Mouse (Mus musculus) lung, embryonic 15.5 days (tissue): ENCODE measurements around the gene Coro1c. TPM values are rescaled to one million over a fixed set of nuclear protein-coding genes. Genes with fewer than 3 reads are reported as not detected.

Source experiments
- ATAC-seq: fragments of 200-750 bp; cut with Nextera tagmentation; 2 replicates; pipeline ENCODE4 v1.8.0; 2017; ENCODE audit warnings: moderate number of reproducible peaks, borderline replicate concordance; ENCODE audit not compliant: low FRiP score, low TSS enrichment; ENCODE audit errors: extremely low read depth
- H3K27ac ChIP-seq: fragments of 300-500 bp; sonication (generic); 2 replicates; pipeline ENCODE4 v1.5.1; 2015; ENCODE audit warnings: moderate library complexity, mild to moderate bottlenecking, inconsistent platforms
- H3K27me3 ChIP-seq: fragments of 300-500 bp; sonication (generic); 2 replicates; pipeline ENCODE4 v1.6.1; 2015; ENCODE audit warnings: inconsistent platforms
- H3K36me3 ChIP-seq: fragments of 300-500 bp; sonication (generic); 2 replicates; pipeline ENCODE4 v1.6.1; 2015; ENCODE audit warnings: inconsistent platforms
- H3K4me1 ChIP-seq: fragments of 300-500 bp; sonication (generic); 2 replicates; pipeline ENCODE4 v1.6.1; 2015; ENCODE audit warnings: inconsistent platforms
- H3K4me2 ChIP-seq: fragments of 300-500 bp; sonication (generic); 2 replicates; pipeline ENCODE4 v1.6.1; 2015; ENCODE audit warnings: inconsistent platforms, mild to moderate bottlenecking, moderate library complexity
- H3K4me3 ChIP-seq: fragments of 300-500 bp; sonication (generic); 2 replicates; pipeline ENCODE4 v1.5.1; 2015; ENCODE audit warnings: mild to moderate bottlenecking, inconsistent platforms
- H3K9ac ChIP-seq: fragments of 300-500 bp; sonication (generic); 2 replicates; pipeline ENCODE4 v1.6.1; 2015; ENCODE audit warnings: inconsistent platforms
- H3K9me3 ChIP-seq: fragments of 300-500 bp; sonication (generic); 2 replicates; pipeline ENCODE4 v1.6.1; 2016; ENCODE audit warnings: inconsistent platforms
- WGBS: fragments of 180-500 bp; shearing (Covaris S2); methylation state at CpG from one replicate; pipeline ENCODE4 v1.1.7; 2015; 5-methylcytosine and 5-hydroxymethylcytosine counted together
- polyA plus RNA-seq: library from polyadenylated mRNA; unstranded; fragments of >200 nt; fragmentation: Nextera tagmentation; extraction: Ambion mirVana; gene quantifications from 2 replicates; pipeline ENCODE4 v1.2.1, GENCODE M21; 2015

Gene Coro1c
- 143 and 144 TPM in 2 replicates for polyA plus RNA-seq

DNA sequence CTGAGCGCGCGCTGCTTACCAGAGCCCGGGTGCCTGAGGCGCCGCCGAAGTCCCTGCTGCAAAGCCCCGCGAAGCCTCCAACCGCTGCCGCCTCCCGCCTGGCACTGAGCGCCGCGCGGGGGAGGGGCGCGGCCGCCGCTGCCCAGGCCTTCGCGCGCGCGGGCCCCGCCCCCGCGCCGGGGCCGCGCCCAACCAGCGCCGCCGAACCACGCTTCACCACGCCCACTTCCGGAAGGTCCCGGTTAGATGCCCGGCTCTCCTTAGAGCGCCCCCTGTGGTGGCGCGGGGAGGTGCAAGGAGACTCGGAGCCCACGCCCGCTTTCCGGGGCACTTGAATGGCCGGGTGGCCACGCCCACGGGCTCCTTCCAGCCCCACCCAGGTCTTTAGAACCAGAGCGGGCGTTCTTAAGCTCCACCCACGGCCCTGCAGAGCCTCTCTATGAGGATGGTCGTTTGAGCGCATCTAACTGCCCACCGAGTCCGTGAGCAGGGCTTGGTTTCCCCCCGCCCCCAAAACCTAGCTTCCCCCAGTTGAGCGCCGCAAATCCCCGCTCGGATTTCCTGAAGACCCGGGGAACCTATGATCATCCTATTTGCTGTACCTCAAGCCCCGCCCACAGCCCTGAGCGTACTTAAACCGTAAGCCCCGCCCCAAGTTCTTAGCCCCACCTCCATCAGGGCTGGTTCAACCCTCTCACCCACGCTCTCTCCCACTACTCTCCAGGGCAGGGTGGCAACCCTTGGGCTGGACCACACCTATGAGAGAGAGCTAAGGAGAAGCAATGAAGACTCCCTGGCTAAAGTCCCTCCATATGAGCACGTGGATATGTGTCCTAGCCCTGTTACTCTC is at the start of gene Coro1c:
Coro1c (minus strand) TSS at position 167 of the 850 bp plus-strand sequence.
- H3K9me3 ChIP-seq = no peaks in the 10 kb centered on the region
- H3K9ac ChIP-seq = peak within 1 kb of the TSS; percentile 92
- no peaks in the 10 kb centered on the region for H3K36me3 ChIP-seq
- peak; percentile 88 for ATAC-seq
- peak within 1 kb of the TSS; percentile 94 for H3K4me3 ChIP-seq
- H3K27ac ChIP-seq = peak within 1 kb of the TSS; percentile 97
- WGBS = under 1% methylated on average over 68 of the region's 68 CpGs
- no peaks in the 10 kb centered on the region for H3K27me3 ChIP-seq
- peaks cover 47% of the 10 kb centered on the region for H3K4me1 ChIP-seq
- H3K4me2 ChIP-seq = peak within 1 kb of the TSS; percentile 72

GRCm38 (mm10) chr5:113956510-113956909 is 48.0 kb upstream of the Coro1c start:
- 6% methylated on average over 4 of the region's 4 CpGs for WGBS
- Histone ChIP-seq H3K9me3 (no peaks in the 10 kb centered on the region), H3K4me1 (peaks cover 25% of the 10 kb centered on the region), H3K4me2 (no peak overlapping the region), H3K4me3 (no peak overlapping the region), H3K9ac (no peak overlapping the region), H3K36me3 (peaks cover 45% of the 10 kb centered on the region), H3K27me3 (no peaks in the 10 kb centered on the region), H3K27ac (no peak overlapping the region)
- no peak; the same call in 1 of the 2 replicates for ATAC-seq

DNA sequence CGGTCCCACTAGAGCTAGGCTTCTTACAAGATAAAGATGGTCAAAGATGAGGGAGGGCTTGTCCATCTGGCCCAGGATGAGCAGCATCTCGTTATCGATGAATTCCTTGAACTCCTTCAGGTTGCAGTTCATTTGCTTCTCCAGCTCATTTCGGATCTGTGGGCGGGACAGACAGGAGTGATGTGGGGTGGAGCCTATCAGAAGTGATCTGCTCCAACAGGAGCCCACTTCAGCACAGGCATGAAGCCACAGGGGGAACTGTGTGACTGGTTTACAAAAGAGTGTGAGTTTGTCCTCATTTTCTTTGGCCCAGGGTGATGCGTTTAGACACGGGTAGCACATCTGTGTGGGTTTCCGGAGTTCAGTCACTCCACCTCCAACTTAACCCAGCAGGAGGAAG is 47.1 kb upstream of the Coro1c start:
- no peak overlapping the region for H3K4me2 ChIP-seq
- H3K9me3 ChIP-seq = no peaks in the 10 kb centered on the region
- H3K27ac ChIP-seq = no peak overlapping the region
- peaks cover 32% of the 10 kb centered on the region for H3K4me1 ChIP-seq
- 85% methylated on average over 8 of the region's 8 CpGs for WGBS
- no peak for ATAC-seq
- no peak overlapping the region for H3K9ac ChIP-seq
- no peak overlapping the region for H3K4me3 ChIP-seq
- no peaks in the 10 kb centered on the region for H3K27me3 ChIP-seq
- peaks cover 47% of the 10 kb centered on the region for H3K36me3 ChIP-seq

DNA sequence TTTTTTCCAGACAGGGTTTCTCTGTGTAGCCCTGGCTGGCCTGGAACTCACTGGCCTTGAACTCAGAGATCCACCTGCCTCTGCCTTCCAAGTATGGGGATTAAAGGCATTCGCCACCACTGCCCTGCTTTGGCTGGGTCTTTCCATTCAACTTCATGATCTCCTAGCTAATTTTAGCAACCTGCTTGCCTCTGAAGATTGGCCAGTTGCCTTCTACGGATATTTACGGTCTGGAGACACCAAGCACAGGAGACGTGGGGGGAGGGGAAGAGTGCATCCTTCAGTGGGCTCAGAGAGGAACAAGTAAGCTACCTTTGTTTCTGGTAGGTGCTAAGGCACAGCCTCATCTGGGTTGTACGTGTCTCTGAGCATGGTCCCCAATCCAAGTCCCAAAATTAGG is 46.7 kb upstream of the Coro1c start:
- H3K9ac ChIP-seq = no peak overlapping the region
- H3K36me3 ChIP-seq = peaks cover 51% of the 10 kb centered on the region
- WGBS = 79% methylated on average over 5 of the region's 5 CpGs
- H3K27me3 ChIP-seq = no peaks in the 10 kb centered on the region
- no peak overlapping the region for H3K27ac ChIP-seq
- peaks cover 31% of the 10 kb centered on the region for H3K4me1 ChIP-seq
- H3K4me2 ChIP-seq = no peak overlapping the region
- no peaks in the 10 kb centered on the region for H3K9me3 ChIP-seq
- no peak for ATAC-seq
- H3K4me3 ChIP-seq = no peak overlapping the region

DNA sequence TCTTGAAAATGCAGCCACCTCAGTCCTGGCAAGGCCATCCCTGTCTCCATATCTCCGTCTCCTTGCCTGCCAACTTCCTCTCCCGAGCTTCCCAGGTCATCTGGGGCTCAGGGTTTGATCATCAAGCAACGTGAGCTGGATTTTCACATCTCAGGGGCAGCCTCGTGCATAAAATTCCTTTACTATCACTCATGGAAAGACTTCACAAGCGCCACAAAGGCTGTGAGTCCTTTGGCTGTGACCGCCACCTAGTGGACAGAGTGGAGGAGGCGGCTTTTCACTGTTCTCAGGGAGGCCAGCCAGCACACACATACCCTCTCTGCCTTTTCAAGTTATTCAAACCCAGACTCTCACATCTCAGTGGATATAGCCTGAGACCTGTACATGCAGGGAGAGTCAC is 45.9 kb upstream of the Coro1c start:
- Histone ChIP-seq H3K36me3 (peaks cover 60% of the 10 kb centered on the region), H3K9ac (no peak overlapping the region), H3K27me3 (no peaks in the 10 kb centered on the region), H3K4me2 (no peak overlapping the region), H3K9me3 (no peaks in the 10 kb centered on the region), H3K4me3 (no peak overlapping the region), H3K27ac (no peak overlapping the region), H3K4me1 (peaks cover 24% of the 10 kb centered on the region)
- WGBS = 7% methylated on average over 7 of the region's 7 CpGs
- ATAC-seq = no peak; the same call in 1 of the 2 replicates

DNA sequence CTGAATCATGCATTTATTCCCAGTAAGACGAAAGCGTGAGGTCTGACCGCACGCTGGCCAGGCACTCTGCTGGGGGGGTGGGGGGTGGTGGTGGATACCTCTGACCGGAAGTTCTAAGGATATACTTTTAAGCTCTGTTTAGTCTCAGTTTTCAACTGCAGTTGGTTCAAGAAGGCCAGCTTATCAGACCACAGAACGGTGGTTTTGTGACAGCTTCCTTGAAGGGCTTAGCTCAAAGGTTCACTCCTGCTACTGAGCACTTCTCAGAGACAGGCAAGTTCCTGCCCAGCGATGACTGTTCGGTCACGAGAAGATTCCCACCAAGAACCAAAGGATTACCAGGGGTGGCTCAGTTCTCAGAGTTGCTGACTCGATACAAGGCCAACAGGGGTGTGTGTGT is 44.0 kb upstream of the Coro1c start:
- 61% methylated on average over 10 of the region's 10 CpGs for WGBS
- no peaks in the 10 kb centered on the region for H3K9me3 ChIP-seq
- peaks cover 74% of the 10 kb centered on the region for H3K36me3 ChIP-seq
- no peak overlapping the region for H3K4me3 ChIP-seq
- no peak for ATAC-seq
- no peaks in the 10 kb centered on the region for H3K27me3 ChIP-seq
- H3K9ac ChIP-seq = no peak overlapping the region
- no peak overlapping the region for H3K4me2 ChIP-seq
- peak overlapping the region; percentile 3; the same call in 1 of the 2 replicates for H3K27ac ChIP-seq
- H3K4me1 ChIP-seq = 0 out of 2 replicates have a peak, but pooled peaks cover 14% of the 10 kb centered on the region

DNA sequence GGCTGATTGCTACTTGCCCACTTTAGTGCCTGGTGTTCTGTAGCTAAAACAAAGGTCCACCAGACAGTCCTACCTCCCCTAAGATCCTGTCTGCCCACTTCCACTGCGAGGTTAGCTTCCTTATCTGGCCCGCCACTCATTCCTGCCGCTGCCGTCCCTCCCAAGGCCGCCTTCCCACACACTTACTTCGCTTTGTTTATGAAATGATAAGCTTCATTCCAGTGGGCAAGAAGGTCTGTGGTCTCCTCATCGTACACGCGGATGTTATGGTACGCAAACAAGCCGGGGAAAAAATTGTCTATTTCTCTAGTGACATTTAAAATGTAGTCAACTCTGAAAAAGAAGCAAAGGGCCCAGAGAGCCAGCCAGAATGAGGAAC is 43.1 kb upstream of the Coro1c start:
- H3K9me3 ChIP-seq = no peaks in the 10 kb centered on the region
- no peak overlapping the region for H3K4me2 ChIP-seq
- peak overlapping the region; percentile 27 for H3K27ac ChIP-seq
- ATAC-seq = 0 out of 2 replicates have a peak, but pooled peaks have one; percentile 23
- H3K4me3 ChIP-seq = no peak overlapping the region
- no peak overlapping the region for H3K9ac ChIP-seq
- no peaks in the 10 kb centered on the region for H3K27me3 ChIP-seq
- 0 out of 2 replicates have a peak, but pooled peaks cover 14% of the 10 kb centered on the region for H3K4me1 ChIP-seq
- peaks cover 76% of the 10 kb centered on the region for H3K36me3 ChIP-seq
- 28% methylated on average over 11 of the region's 11 CpGs for WGBS

DNA sequence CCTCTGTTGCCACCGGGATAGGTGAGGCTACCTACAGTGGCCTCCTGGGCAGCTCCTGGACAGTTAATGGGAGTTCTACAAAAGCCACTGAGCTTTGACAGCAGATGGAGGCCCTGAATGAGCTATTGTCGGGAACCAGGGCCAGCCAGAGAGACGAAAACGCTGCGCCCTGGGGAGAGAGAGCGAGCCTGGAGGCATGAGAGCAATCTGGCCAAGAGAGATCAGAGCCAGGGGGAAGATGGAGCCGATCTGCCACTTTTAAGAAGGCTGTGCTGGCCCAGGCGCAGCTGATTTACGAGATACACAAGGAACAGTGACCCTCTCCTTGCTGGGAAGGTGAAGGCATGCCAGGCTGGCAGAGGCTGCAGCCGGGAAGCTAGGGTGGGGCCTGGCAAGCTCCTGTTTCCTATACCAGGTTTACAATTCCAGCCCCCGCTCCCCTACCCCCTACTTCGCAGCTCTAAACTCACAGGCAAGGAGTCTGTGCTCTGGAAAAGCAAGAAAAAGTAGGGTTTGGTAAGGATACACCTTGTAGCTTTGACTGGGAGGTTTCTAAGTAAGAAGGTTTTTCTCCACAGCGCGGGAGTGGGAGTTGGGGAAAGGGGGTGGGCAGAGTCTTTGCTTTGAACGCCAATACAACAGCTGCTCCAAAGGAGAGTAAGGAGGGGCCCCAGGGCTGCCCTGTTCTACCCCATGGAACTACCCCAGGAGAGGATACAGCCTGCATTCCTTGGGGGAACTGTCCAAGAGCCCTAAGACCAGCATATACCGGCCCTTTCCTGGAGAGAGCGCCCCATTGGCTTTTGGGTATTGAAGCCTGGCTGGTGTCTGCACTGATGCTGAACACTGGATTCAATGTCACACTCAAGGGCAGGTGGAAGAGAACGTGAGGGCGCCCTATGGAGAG is 42.5 kb upstream of the Coro1c start:
- Histone ChIP-seq H3K36me3 (peaks cover 79% of the 10 kb centered on the region), H3K4me2 (no peak overlapping the region), H3K9ac (no peak overlapping the region), H3K27ac (peak overlapping the region; percentile 27), H3K4me3 (no peak overlapping the region), H3K4me1 (0 out of 2 replicates have a peak, but pooled peaks cover 14% of the 10 kb centered on the region), H3K27me3 (no peaks in the 10 kb centered on the region), H3K9me3 (no peaks in the 10 kb centered on the region)
- 73% methylated on average over 19 of the region's 19 CpGs for WGBS
- 0 out of 2 replicates have a peak, but pooled peaks have one; percentile 28 for ATAC-seq

- Histone ChIP-seq H3K4me3 (no peak overlapping the region), H3K27ac (no peak overlapping the region), H3K27me3 (no peaks in the 10 kb centered on the region), H3K36me3 (peaks cover 79% of the 10 kb centered on the region), H3K4me2 (no peak overlapping the region), H3K9me3 (no peaks in the 10 kb centered on the region), H3K9ac (no peak overlapping the region), H3K4me1 (0 out of 2 replicates have a peak, but pooled peaks cover 14% of the 10 kb centered on the region)
- 87% methylated on average over 17 of the region's 17 CpGs for WGBS
- no peak for ATAC-seq
Measured at GRCm38 (mm10) chr5:113950133-113950532, 41.6 kb upstream of the Coro1c start.

DNA sequence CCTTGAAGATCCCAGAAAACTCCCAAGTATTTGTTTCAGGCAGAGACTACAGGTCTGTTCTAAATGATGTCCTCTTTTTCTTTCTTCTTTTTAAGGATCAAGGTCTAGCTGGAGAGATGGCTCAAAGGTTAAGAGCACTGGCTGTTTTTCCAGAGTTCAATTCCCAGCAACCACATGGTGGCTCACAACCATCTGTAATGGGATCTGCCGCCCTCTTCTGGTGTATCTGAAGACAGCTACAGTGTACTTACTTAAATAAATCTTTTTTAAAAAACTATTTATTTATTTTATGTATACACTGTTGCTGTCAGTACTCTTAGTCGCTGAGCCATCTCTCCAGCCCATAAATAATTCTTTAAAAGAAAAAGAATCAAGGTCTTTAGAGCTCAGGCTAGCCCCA is 38.7 kb upstream of the Coro1c start:
- Histone ChIP-seq H3K9ac (no peak overlapping the region), H3K9me3 (no peaks in the 10 kb centered on the region), H3K27me3 (no peaks in the 10 kb centered on the region), H3K4me2 (no peak overlapping the region), H3K36me3 (peaks cover 87% of the 10 kb centered on the region), H3K4me3 (no peak overlapping the region), H3K27ac (no peak overlapping the region), H3K4me1 (0 out of 2 replicates have a peak, but pooled peaks cover 9% of the 10 kb centered on the region)
- ATAC-seq = no peak
- 71% methylated on average over 2 of the region's 2 CpGs for WGBS

- Histone ChIP-seq H3K9ac (no peak overlapping the region), H3K27me3 (no peaks in the 10 kb centered on the region), H3K4me3 (no peak overlapping the region), H3K27ac (no peak overlapping the region), H3K4me1 (no peaks in the 10 kb centered on the region), H3K36me3 (peaks cover 95% of the 10 kb centered on the region), H3K9me3 (no peaks in the 10 kb centered on the region), H3K4me2 (no peak overlapping the region)
- 87% methylated on average over 6 of the region's 6 CpGs for WGBS
- no peak for ATAC-seq
Measured at GRCm38 (mm10) chr5:113945126-113945525, 36.6 kb upstream of the Coro1c start.
